Mouse (Mus musculus) thymus, adult 2 months (tissue): ENCODE data around the gene Ppp1r15b.

Experiments
- CTCF ChIP-seq: fragments of 200-500 bp; IDR thresholded peaks from 2 replicates; pipeline ENCODE4 v1.5.1; 2012; ENCODE audit warnings: mild to moderate bottlenecking, control low read depth, low read length, moderate library complexity, borderline replicate concordance; ENCODE audit not compliant: control insufficient read depth, poor library complexity, insufficient read depth; ENCODE audit errors: extremely low read depth
- POLR2A ChIP-seq: fragments of 200-500 bp; IDR thresholded peaks from 2 replicates; pipeline ENCODE4 v1.6.1; 2012; ENCODE audit warnings: mild to moderate bottlenecking, low read length, control low read depth, moderate library complexity; ENCODE audit not compliant: control insufficient read depth, poor library complexity, insufficient read depth; ENCODE audit errors: extremely low read depth

- TF ChIP-seq POLR2A: no peak
- no peak for TF ChIP-seq CTCF
Observed at GRCm38 (mm10) chr1:133147324-133147723, 16.4 kb downstream of the Ppp1r15b start.
